Comparison of ENCODE assay signal across 29 mouse cellular contexts in genomic region chr19:44042121-44042520, GRCm38 (mm10). TPM values are rescaled to one million over a fixed set of nuclear protein-coding genes. Genes with fewer than 3 reads are reported as not detected.
A peak's percentile ranks its signal among the peaks of the same experiment; 100 is the strongest.
DNase-seq lines count a peak whose midpoint lies in the region; ATAC-seq lines count a peak whose summit lies in the region.
"Had no signal": no experiment of that assay in that cellular context is flagged by ENCODE, and none has a peak within 500 bp of the region (broad histone marks: within the 10 kb centered on the region; RNA-seq: fewer than 3 reads in every experiment).

No protein-coding gene starts in this region.

- H3K27ac ChIP-seq in hindbrain, embryonic 16.5 days (ENCODE audit: low read depth, low read length), result no peak overlapping the region
- H3K27ac ChIP-seq: embryonic facial prominence, embryonic 12.5 days; embryonic facial prominence, embryonic 15.5 days; forebrain, embryonic 12.5 days; forebrain, embryonic 15.5 days; heart, adult 2 months; hindbrain, embryonic 12.5 days; hindbrain, embryonic 15.5 days; intestine, embryonic 15.5 days had no signal

- no peaks in the 10 kb centered on the region for H3K4me1 ChIP-seq in hindbrain, embryonic 16.5 days (ENCODE audit: control insufficient read depth, insufficient read depth, low read depth, low read length)
- H3K4me1 ChIP-seq: embryonic facial prominence, embryonic 12.5 days; embryonic facial prominence, embryonic 15.5 days; forebrain, embryonic 15.5 days; hindbrain, embryonic 15.5 days; intestine, embryonic 15.5 days had no signal

- H3K9ac ChIP-seq in hindbrain, embryonic 16.5 days (ENCODE audit: low read depth, low read length), result no peak overlapping the region
- H3K9ac ChIP-seq: embryonic facial prominence, embryonic 12.5 days; embryonic facial prominence, embryonic 15.5 days; forebrain, embryonic 12.5 days; forebrain, embryonic 15.5 days; hindbrain, embryonic 12.5 days; hindbrain, embryonic 15.5 days; intestine, embryonic 15.5 days had no signal

- ATAC-seq in hindbrain, embryonic 16.5 days, result no peak
- no peak for ATAC-seq in megakaryocyte-erythroid progenitor cell, adult 5-6 weeks (replicated peaks; ENCODE audit: low FRiP score, low TSS enrichment, poor library complexity, severe bottlenecking)
- ATAC-seq: activated CD4-positive, CD25-positive, alpha-beta regulatory T cell, adult 4 months; forebrain, embryonic 15.5 days; intestine, embryonic 15.5 days had no signal

- H3K36me3 ChIP-seq in hindbrain, embryonic 16.5 days (ENCODE audit: control insufficient read depth, insufficient read depth, low read length), result peaks cover 17% of the 10 kb centered on the region

- H3K4me2 ChIP-seq in hindbrain, embryonic 16.5 days (ENCODE audit: low read length), result no peak overlapping the region
- H3K4me2 ChIP-seq: embryonic facial prominence, embryonic 12.5 days; embryonic facial prominence, embryonic 15.5 days; forebrain, embryonic 12.5 days; forebrain, embryonic 15.5 days; heart, embryonic 11.5 days; hindbrain, embryonic 12.5 days; hindbrain, embryonic 15.5 days; intestine, embryonic 15.5 days had no signal

- no peaks in the 10 kb centered on the region for H3K27me3 ChIP-seq in hindbrain, embryonic 16.5 days (replicated peaks; ENCODE audit: control insufficient read depth, insufficient read depth, low read length)
- H3K27me3 ChIP-seq: embryonic facial prominence, embryonic 12.5 days; embryonic facial prominence, embryonic 15.5 days; forebrain, embryonic 12.5 days; forebrain, embryonic 15.5 days; hindbrain, embryonic 12.5 days; hindbrain, embryonic 15.5 days; intestine, embryonic 15.5 days had no signal

- DNase-seq in adrenal gland, adult (ENCODE audit: inconsistent age in 2 of 2, low spot score in 1 of 2), result peak; percentile 22 to 45
- DNase-seq in adrenal gland, adult 18-20 months (ENCODE audit: low spot score in 2 of 2), result no peak
- DNase-seq in gastrocnemius, adult 18-20 months (ENCODE audit: low spot score), result peak; percentile 15
- no peak for DNase-seq in gastrocnemius, postnatal 25 days
- DNase-seq in adipocyte (ENCODE audit: low spot score), result peak; percentile 82
- DNase-seq in gonadal fat pad, adult 2 months (ENCODE audit: low read depth), result peak; percentile 19
- DNase-seq: cerebellum, adult 11 months; cerebellum, adult 2 months; cerebellum, adult 9-11 months; cerebellum, postnatal 25 days; gastrocnemius, postnatal 10 days; heart, adult 2 months; kidney, adult 11 months had no signal

- H3K4me3 ChIP-seq in hindbrain, embryonic 16.5 days (ENCODE audit: low read length), result no peak overlapping the region
- H3K4me3 ChIP-seq: embryonic facial prominence, embryonic 12.5 days; embryonic facial prominence, embryonic 15.5 days; forebrain, embryonic 12.5 days; forebrain, embryonic 15.5 days; heart, adult 2 months; hindbrain, embryonic 12.5 days; hindbrain, embryonic 15.5 days; intestine, embryonic 15.5 days had no signal

- WGBS in hindbrain, embryonic 16.5 days, result 74% methylated on average over 5 of the region's 5 CpGs

- no peaks in the 10 kb centered on the region for H3K9me3 ChIP-seq in hindbrain, embryonic 16.5 days (ENCODE audit: control insufficient read depth, low read length)
- H3K9me3 ChIP-seq: embryonic facial prominence, embryonic 12.5 days; embryonic facial prominence, embryonic 15.5 days; forebrain, embryonic 12.5 days; forebrain, embryonic 15.5 days; hindbrain, embryonic 12.5 days; hindbrain, embryonic 15.5 days; intestine, embryonic 15.5 days had no signal

RNA-seq across cellular contexts. Expression of gene Cyp2c23, which starts 13.1 kb away (rescaled TPM):
- total RNA-seq in adrenal gland, adult 18-20 months (2021), result 1 to 10 TPM in 1 of 2 experiments, under 1 TPM in 1; 0.32 to 1.2 TPM
- under 1 TPM in 1 of 2 experiments, not detected in 1; 0.14 TPM for total RNA-seq in gastrocnemius, adult 18-20 months (2021)
- total RNA-seq in gastrocnemius, postnatal 25 days (2021), result not detected
- polyA plus RNA-seq in gonadal fat pad, adult 2 months (2012; rRNA removed), result 0.25 and 0.31 TPM in 2 replicates
- 0.07 TPM in 1 of 2 replicates, not detected in the other for polyA plus RNA-seq in hindbrain, embryonic 16.5 days (2015; fragmentation: Nextera tagmentation; extraction: Ambion mirVana)
- total RNA-seq in megakaryocyte-erythroid progenitor cell, adult 5-6 weeks (2014; fragmentation: Nextera tagmentation), result not detected in 2 replicates
- total RNA-seq in megakaryocyte-erythroid progenitor cell, adult 5-6 weeks (2017), result not detected in 2 replicates
- total RNA-seq: common myeloid progenitor, adult 5-6 weeks; gastrocnemius, postnatal 10 days; heart, adult 2 months; heart, postnatal 25 days; hematopoietic stem cell, adult 5-6 weeks had no signal
- polyA plus RNA-seq: activated CD4-positive, CD25-positive, alpha-beta regulatory T cell, adult 4 months; cerebellum, adult 2 months; embryonic facial prominence, embryonic 12.5 days; embryonic facial prominence, embryonic 15.5 days; forebrain, embryonic 12.5 days; forebrain, embryonic 15.5 days; heart, adult 2 months; heart, embryonic 14.5 days; heart, postnatal 0 days; hindbrain, embryonic 12.5 days; hindbrain, embryonic 15.5 days had no signal

RNA-seq across cellular contexts. Expression of gene Erlin1, which starts 27.5 kb away (rescaled TPM):
- total RNA-seq in adrenal gland, adult 18-20 months (2021), result 10 to 100 TPM; 17.7 to 28.0 TPM
- total RNA-seq in gastrocnemius, adult 18-20 months (2021), result 1 to 10 TPM; 5.8 to 6.1 TPM
- 1 to 10 TPM; 3.4 to 4.8 TPM for total RNA-seq in gastrocnemius, postnatal 25 days (2021)
- polyA plus RNA-seq in gonadal fat pad, adult 2 months (2012; rRNA removed), result 9.5 and 9.9 TPM in 2 replicates
- 21.7 and 23.3 TPM in 2 replicates for polyA plus RNA-seq in hindbrain, embryonic 16.5 days (2015; fragmentation: Nextera tagmentation; extraction: Ambion mirVana)
- 20.0 and 27.8 TPM in 2 replicates for total RNA-seq in megakaryocyte-erythroid progenitor cell, adult 5-6 weeks (2014; fragmentation: Nextera tagmentation)
- total RNA-seq in megakaryocyte-erythroid progenitor cell, adult 5-6 weeks (2017), result 18.7 and 19.3 TPM in 2 replicates

RNA-seq across cellular contexts. Expression of gene Cpn1, which starts 55.8 kb away (rescaled TPM):
- total RNA-seq in adrenal gland, adult 18-20 months (2021), result not detected
- total RNA-seq in gastrocnemius, adult 18-20 months (2021), result under 1 TPM; 0.25 to 0.90 TPM
- total RNA-seq in gastrocnemius, postnatal 25 days (2021), result not detected
- 18.6 and 29.0 TPM in 2 replicates for polyA plus RNA-seq in gonadal fat pad, adult 2 months (2012; rRNA removed)
- polyA plus RNA-seq in hindbrain, embryonic 16.5 days (2015; fragmentation: Nextera tagmentation; extraction: Ambion mirVana), result 0.26 and 0.70 TPM in 2 replicates
- not detected in 2 replicates for total RNA-seq in megakaryocyte-erythroid progenitor cell, adult 5-6 weeks (2014; fragmentation: Nextera tagmentation)
- not detected in 2 replicates for total RNA-seq in megakaryocyte-erythroid progenitor cell, adult 5-6 weeks (2017)
- total RNA-seq: common myeloid progenitor, adult 5-6 weeks; gastrocnemius, postnatal 10 days; hematopoietic stem cell, adult 5-6 weeks had no signal
- polyA plus RNA-seq: embryonic facial prominence, embryonic 12.5 days had no signal

Comparison
In these comparisons a context has a peak if more than half of its experiments do, and no peak if none do; other contexts are left out.
1. DNase-seq: peak in adrenal gland, adult (2 of 2), gastrocnemius, adult 18-20 months (single experiment), adipocyte (single experiment) and gonadal fat pad, adult 2 months (single experiment); none in adrenal gland, adult 18-20 months (0 of 2) and gastrocnemius, postnatal 25 days (single experiment).